Mouse (Mus musculus) kidney, postnatal 36 days (tissue): ENCODE measurements around the gene Fuca1.
"Not testable (repeated sequence)": the region's sequence is repeated elsewhere in the genome, so short reads cannot be mapped to it uniquely, and the experiment has no call there.

Source experiments
- DNase-seq, 2 experiments: peaks; one replicate each; pipeline ENCODE4 v3.0.0; 2021 to 2022; ENCODE audit warnings: mixed read lengths in 2 of 2

The Fuca1 gene

GRCm38 (mm10) chr4:135958354-135958753 is 37.8 kb downstream of the Fuca1 start:
- DNase-seq, result peak; percentile 86 to 90

- peak; percentile 84 to 95 for DNase-seq
These were observed 40.2 kb downstream of the Fuca1 start for GRCm38 (mm10) chr4:135960717-135961116.

- no peak for DNase-seq
These were observed 41.2 kb downstream of the Fuca1 start for GRCm38 (mm10) chr4:135961709-135962108.

- DNase-seq, result no peak
These were observed 41.7 kb downstream of the Fuca1 start for GRCm38 (mm10) chr4:135962198-135962597.

- no peak for DNase-seq
These were observed 42.4 kb downstream of the Fuca1 start for GRCm38 (mm10) chr4:135962946-135963345.

- peak; percentile 96 to 98 for DNase-seq
These were observed 43.1 kb downstream of the Fuca1 start, which contains the start of gene Gale for GRCm38 (mm10) chr4:135963457-135964193. Gene Gale, plus strand, starts transcription at chr4:135963727.

- peak; percentile 78 to 82 for DNase-seq
These were observed 43.9 kb downstream of the Fuca1 start for GRCm38 (mm10) chr4:135964426-135964825.

GRCm38 (mm10) chr4:135965113-135965512 is 44.6 kb downstream of the Fuca1 start:
- DNase-seq, result no peak

GRCm38 (mm10) chr4:135966283-135966682 is 45.7 kb downstream of the Fuca1 start:
- no peak for DNase-seq

- no peak for DNase-seq
These were observed 46.7 kb downstream of the Fuca1 start for GRCm38 (mm10) chr4:135967086-135967760.

- DNase-seq, result no peak
These were observed 47.8 kb downstream of the Fuca1 start for GRCm38 (mm10) chr4:135968271-135968869.

- no peak for DNase-seq
These were observed 48.7 kb downstream of the Fuca1 start for GRCm38 (mm10) chr4:135969070-135969750.

- DNase-seq, result no peak
These were observed 50.0 kb downstream of the Fuca1 start for GRCm38 (mm10) chr4:135970585-135970984.

- DNase-seq, result no peak
These were observed 51.4 kb downstream of the Fuca1 start for GRCm38 (mm10) chr4:135971805-135972555.

- DNase-seq, result peak; percentile 92 to 94
These were observed 52.0 kb downstream of the Fuca1 start, which contains the start of gene Lypla2 for GRCm38 (mm10) chr4:135972556-135972906. Gene Lypla2, minus strand, starts transcription at chr4:135972626.

- DNase-seq, result no peak
These were observed 52.6 kb downstream of the Fuca1 start for GRCm38 (mm10) chr4:135972911-135973811.

GRCm38 (mm10) chr4:135976146-135976545 is 55.6 kb downstream of the Fuca1 start:
- no peak for DNase-seq

GRCm38 (mm10) chr4:135980223-135980622 is 59.7 kb downstream of the Fuca1 start:
- not testable (repeated sequence) for DNase-seq

- no peak for DNase-seq
These were observed 61.1 kb downstream of the Fuca1 start for GRCm38 (mm10) chr4:135981524-135982063.

- DNase-seq, result no peak
These were observed 64.0 kb downstream of the Fuca1 start for GRCm38 (mm10) chr4:135984556-135984955.

- DNase-seq, result no peak
These were observed 64.7 kb downstream of the Fuca1 start for GRCm38 (mm10) chr4:135985193-135985592.
